Mouse (Mus musculus) limb, embryonic 13.5 days (tissue): ENCODE data around the gene Glis3. TPM values are rescaled to one million over a fixed set of nuclear protein-coding genes. Genes with fewer than 3 reads are reported as not detected.

Experiments used
- ATAC-seq: fragments of 200-750 bp; cut with Nextera tagmentation; 2 replicates; pipeline ENCODE4 v1.8.0; 2017; ENCODE audit warnings: low read depth, moderate number of reproducible peaks, moderate TSS enrichment; ENCODE audit not compliant: low FRiP score
- H3K27ac ChIP-seq: fragments of 300-500 bp; sonication (generic); 2 replicates; pipeline ENCODE4 v1.5.1; 2015; ENCODE audit warnings: inconsistent platforms, mild to moderate bottlenecking, moderate library complexity
- H3K27me3 ChIP-seq: fragments of 300-500 bp; sonication (generic); 2 replicates; pipeline ENCODE4 v1.6.1; 2015; ENCODE audit warnings: mild to moderate bottlenecking, inconsistent platforms
- H3K36me3 ChIP-seq: fragments of 300-500 bp; sonication (generic); 2 replicates; pipeline ENCODE4 v1.6.1; 2015; ENCODE audit warnings: inconsistent platforms, mild to moderate bottlenecking, moderate library complexity
- H3K4me1 ChIP-seq: fragments of 300-500 bp; sonication (generic); 2 replicates; pipeline ENCODE4 v1.6.1; 2015; ENCODE audit warnings: inconsistent platforms
- H3K4me2 ChIP-seq: fragments of 300-500 bp; sonication (generic); replicated peaks from 2 replicates; pipeline ENCODE4 v1.6.1; 2015; ENCODE audit warnings: inconsistent platforms, mild to moderate bottlenecking, moderate library complexity
- H3K4me3 ChIP-seq: fragments of 300-500 bp; sonication (generic); 2 replicates; pipeline ENCODE4 v1.5.1; 2015; ENCODE audit warnings: moderate library complexity, mild to moderate bottlenecking, inconsistent platforms
- H3K9ac ChIP-seq: fragments of 300-500 bp; sonication (generic); 2 replicates; pipeline ENCODE4 v1.6.1; 2015; ENCODE audit warnings: mild to moderate bottlenecking, inconsistent platforms
- H3K9me3 ChIP-seq: fragments of 300-500 bp; sonication (generic); 2 replicates; pipeline ENCODE4 v1.6.1; 2016; ENCODE audit warnings: inconsistent platforms
- WGBS: fragments of 180-500 bp; shearing (Covaris S2); methylation state at CpG from one replicate; pipeline ENCODE4 v1.1.7; 2015; 5-methylcytosine and 5-hydroxymethylcytosine counted together
- polyA plus RNA-seq: library from polyadenylated mRNA; unstranded; fragments of >200 nt; fragmentation: Nextera tagmentation; extraction: Ambion mirVana; gene quantifications from 2 replicates; pipeline ENCODE4 v1.2.1, GENCODE M21; 2015

Glis3 gene
- polyA plus RNA-seq, 1 experiment from 2014 or later: 4.7 TPM

DNA sequence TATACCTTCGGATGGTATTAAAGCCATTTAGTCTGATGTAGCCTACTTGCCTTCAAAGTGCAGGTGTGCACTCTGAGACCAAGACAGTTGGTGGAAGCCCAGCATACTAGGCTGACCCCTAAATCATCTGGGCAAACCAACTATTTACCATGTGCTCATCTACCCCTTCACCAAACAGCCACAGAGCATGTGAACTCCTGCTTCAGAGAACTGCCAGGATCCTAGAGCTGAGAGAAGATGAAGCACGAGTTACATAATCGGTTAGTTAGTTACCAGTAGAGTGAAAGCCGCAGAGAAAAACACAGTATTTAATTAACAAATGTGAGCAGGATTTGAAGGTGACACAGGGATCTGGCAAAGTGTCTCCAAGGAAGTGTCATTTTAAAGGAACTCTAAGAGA, 237.7 kb downstream of the Glis3 start:
- Histone ChIP-seq H3K9ac (no peak overlapping the region), H3K4me3 (no peak overlapping the region), H3K36me3 (no peaks in the 10 kb centered on the region), H3K27me3 (no peaks in the 10 kb centered on the region), H3K4me2 (no peak overlapping the region), H3K9me3 (no peaks in the 10 kb centered on the region), H3K4me1 (peaks cover 5% of the 10 kb centered on the region; the same call in 1 of the 2 replicates), H3K27ac (no peak overlapping the region)
- 82% methylated on average over 4 of the region's 4 CpGs for WGBS
- no peak for ATAC-seq

DNA sequence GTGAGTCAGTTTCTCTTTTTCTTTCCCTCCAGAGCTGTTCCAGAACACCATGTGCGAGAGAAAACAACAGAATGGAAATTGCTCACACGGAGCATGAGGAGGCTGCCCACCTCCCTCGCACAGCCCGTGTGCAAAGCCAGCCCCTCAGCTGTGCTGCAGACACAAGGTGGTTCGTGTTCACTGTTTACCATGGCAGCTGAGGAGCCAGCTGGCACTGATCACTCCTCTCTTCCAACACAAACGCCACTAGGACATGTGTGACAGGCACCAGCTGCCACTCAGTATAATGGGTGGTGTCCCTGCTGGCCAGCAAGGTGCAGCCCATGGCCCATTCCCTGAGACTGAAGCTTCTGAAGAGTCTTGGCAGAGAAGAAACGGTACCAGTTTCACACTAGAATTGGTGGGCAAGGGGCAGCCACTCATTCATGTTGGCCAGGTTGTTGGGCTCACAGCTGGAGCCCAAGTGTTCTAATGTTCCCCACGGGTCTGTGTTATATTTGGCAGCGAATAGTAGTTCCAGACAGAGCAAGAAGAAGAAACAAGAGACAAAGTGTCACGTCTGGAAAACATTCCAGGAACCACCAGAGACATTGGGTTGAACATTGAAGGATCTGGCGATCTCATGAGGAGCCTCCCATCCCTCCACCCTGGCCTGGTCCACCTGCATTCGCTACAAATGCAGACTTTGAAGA, 243.3 kb downstream of the Glis3 start:
- Histone ChIP-seq H3K9ac (no peak overlapping the region), H3K4me3 (no peak overlapping the region), H3K27me3 (no peaks in the 10 kb centered on the region), H3K27ac (no peak overlapping the region), H3K9me3 (no peaks in the 10 kb centered on the region), H3K4me1 (peaks cover 4% of the 10 kb centered on the region; the same call in 1 of the 2 replicates), H3K36me3 (no peaks in the 10 kb centered on the region), H3K4me2 (no peak overlapping the region)
- 65% methylated on average over 12 of the region's 12 CpGs for WGBS
- ATAC-seq: no peak

DNA sequence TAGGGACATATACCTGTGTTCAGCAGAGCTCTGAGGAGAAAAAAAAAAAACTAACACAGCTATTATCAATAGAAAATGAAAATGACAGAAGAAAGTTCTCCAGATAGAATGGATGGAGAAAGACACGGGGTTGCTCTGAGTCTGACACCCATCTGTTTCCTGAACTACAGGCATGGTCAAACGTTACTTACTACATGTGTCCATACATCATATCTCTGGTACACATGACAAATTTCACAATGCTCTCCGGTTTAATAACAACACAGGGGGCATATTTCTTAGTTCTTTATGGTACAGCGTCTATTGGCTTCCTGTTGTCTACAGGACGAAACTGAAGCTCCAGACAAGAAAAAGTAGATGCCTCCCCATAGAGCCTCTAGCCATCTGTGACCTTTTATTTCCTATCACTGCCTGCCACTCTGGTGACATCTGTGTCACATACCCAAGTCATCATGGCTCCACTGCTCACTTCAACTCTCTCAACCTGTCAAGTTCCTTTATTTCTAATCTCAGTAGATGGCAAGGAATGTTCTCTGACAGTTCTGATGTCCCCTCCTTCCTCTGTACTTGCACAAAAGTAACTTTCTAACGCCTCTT, 251.6 kb downstream of the Glis3 start:
- no peak overlapping the region for H3K4me2 ChIP-seq
- H3K9ac ChIP-seq: no peak overlapping the region
- WGBS: 82% methylated on average over 6 of the region's 6 CpGs
- no peak for ATAC-seq
- no peaks in the 10 kb centered on the region for H3K27me3 ChIP-seq
- H3K9me3 ChIP-seq: no peaks in the 10 kb centered on the region
- H3K4me3 ChIP-seq: no peak overlapping the region
- H3K4me1 ChIP-seq: no peaks in the 10 kb centered on the region
- no peak overlapping the region for H3K27ac ChIP-seq
- H3K36me3 ChIP-seq: no peaks in the 10 kb centered on the region

DNA sequence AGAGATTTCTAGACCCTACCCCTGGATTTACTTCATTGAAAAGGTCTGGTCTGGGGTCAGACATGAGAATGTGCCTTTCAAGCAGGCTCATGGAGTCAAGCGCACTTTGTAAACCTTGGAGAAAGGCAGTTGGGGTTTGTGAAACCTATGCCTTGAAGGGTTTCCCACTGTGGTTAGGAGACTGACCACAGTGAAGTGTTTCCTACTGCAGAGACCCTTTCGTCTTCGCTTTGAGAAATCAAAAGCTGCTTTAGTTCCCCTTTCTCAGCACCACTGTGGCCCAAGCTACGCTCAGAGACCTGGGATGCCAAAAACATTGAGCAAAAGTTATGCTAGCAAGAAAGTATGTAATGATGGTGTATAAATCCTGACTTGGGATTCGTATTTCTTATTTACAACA, 255.7 kb downstream of the Glis3 start:
- no peak overlapping the region for H3K4me3 ChIP-seq
- ATAC-seq: no peak
- 88% methylated on average over 5 of the region's 5 CpGs for WGBS

DNA sequence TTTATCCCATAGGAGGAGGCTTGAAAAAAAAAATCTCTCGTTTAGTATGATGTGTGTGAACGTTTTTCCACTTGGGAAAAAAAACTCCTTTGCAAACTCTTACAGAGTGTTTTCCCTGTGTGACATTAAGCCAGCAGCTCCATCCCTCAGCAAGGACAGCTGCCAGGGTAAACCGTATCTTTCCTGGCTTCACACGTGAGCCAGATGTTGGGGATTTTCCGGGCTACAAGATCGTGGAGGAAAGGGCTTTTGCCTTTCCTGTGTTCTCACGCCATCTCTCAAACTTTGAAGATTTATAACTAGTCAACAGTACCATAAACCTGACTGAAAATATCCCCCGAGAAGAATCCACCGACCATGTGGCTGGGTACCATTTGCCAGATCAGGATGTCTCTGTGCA, 256.9 kb downstream of the Glis3 start:
- 17% methylated on average over 9 of the region's 9 CpGs for WGBS
- Histone ChIP-seq H3K9me3 (no peaks in the 10 kb centered on the region), H3K4me3 (no peak overlapping the region)

More for the DNA sequence above, 255.7 kb downstream of the Glis3 start:
- H3K9ac ChIP-seq: no peak overlapping the region
- H3K9me3 ChIP-seq: no peaks in the 10 kb centered on the region
- no peak overlapping the region for H3K4me2 ChIP-seq
- H3K27ac ChIP-seq: no peak overlapping the region
- H3K4me1 ChIP-seq: peaks cover 18% of the 10 kb centered on the region
- H3K27me3 ChIP-seq: no peaks in the 10 kb centered on the region
- no peaks in the 10 kb centered on the region for H3K36me3 ChIP-seq

DNA sequence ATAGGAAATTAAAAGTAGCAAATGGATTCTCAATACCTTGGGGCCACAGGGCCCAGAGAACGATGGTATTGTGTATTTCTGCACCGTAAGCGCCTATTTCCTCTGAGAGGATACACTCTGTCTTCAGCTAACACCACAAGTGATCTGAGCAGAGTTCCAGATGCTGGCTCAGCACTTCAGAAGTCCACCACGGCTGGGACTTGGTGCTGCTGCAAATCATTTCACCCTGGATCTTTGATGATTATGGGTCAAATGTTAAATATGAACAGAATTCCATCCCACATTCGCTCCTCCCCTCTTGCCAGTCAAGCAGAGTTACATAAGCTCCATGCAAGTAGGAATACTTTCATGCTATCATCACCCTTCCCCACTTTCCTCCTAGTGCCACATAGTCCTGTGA, 263.8 kb downstream of the Glis3 start:
- Histone ChIP-seq H3K9ac (no peak overlapping the region), H3K4me1 (0 out of 2 replicates have a peak, but pooled peaks cover 4% of the 10 kb centered on the region), H3K4me3 (no peak overlapping the region), H3K36me3 (no peaks in the 10 kb centered on the region), H3K4me2 (no peak overlapping the region), H3K9me3 (peaks cover 4% of the 10 kb centered on the region; the same call in 1 of the 2 replicates), H3K27ac (no peak overlapping the region), H3K27me3 (no peaks in the 10 kb centered on the region)
- WGBS: 83% methylated on average over 5 of the region's 5 CpGs
- ATAC-seq: no peak

More for the DNA sequence above, 256.9 kb downstream of the Glis3 start:
- H3K36me3 ChIP-seq: no peaks in the 10 kb centered on the region
- no peak for ATAC-seq
- no peak overlapping the region for H3K9ac ChIP-seq
- H3K4me1 ChIP-seq: peaks cover 18% of the 10 kb centered on the region
- H3K27ac ChIP-seq: no peak overlapping the region
- H3K4me2 ChIP-seq: no peak overlapping the region
- no peaks in the 10 kb centered on the region for H3K27me3 ChIP-seq

DNA sequence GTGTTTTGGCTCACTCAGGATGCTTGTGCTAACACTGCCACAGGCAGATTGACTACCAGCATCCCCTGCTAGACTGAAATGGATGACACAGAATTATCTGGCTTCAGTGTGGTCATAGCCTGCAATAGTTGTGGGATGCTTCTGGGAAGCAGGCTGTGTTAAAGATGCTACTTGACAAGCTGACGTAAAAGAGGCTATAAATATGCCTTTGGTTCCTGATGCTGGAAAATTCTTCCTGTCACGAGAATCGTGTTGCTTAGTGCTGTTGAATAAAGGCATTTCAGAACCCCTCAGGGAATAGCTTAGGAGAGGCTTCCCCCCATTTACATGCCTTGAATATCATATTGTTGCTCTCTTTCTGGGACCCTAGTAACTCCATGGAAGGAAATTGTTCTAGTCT, 271.1 kb downstream of the Glis3 start:
- H3K9me3 ChIP-seq: peaks cover 4% of the 10 kb centered on the region; the same call in 1 of the 2 replicates
- H3K4me2 ChIP-seq: no peak overlapping the region
- WGBS: 62% methylated on average over 3 of the region's 3 CpGs
- H3K4me3 ChIP-seq: no peak overlapping the region
- ATAC-seq: no peak
- no peak overlapping the region for H3K9ac ChIP-seq
- H3K27me3 ChIP-seq: no peaks in the 10 kb centered on the region
- H3K4me1 ChIP-seq: peaks cover 5% of the 10 kb centered on the region; the same call in 1 of the 2 replicates
- H3K27ac ChIP-seq: no peak overlapping the region
- H3K36me3 ChIP-seq: no peaks in the 10 kb centered on the region

DNA sequence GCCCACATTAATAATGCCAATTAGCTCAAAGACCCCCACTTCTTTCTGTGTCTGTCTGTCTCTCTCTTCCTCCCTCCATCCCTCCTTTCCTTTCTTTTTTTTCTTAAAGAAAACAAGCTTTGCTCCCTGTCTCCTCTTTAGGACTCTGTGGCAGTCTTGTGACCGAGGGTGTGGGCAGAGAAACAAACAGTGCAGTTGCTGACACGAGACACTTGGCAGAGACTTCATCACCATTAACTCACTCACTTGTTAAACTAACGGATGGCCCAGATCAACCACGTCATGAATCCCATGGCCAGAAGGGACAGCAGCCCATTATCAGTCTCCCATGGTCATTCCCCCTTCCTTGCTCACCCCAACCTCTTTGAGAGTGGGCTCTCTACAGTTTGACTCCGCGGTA, 276.9 kb downstream of the Glis3 start:
- H3K9ac ChIP-seq: no peak overlapping the region
- no peaks in the 10 kb centered on the region for H3K27me3 ChIP-seq
- H3K9me3 ChIP-seq: no peaks in the 10 kb centered on the region
- no peak overlapping the region for H3K27ac ChIP-seq
- no peak overlapping the region for H3K4me2 ChIP-seq
- no peak overlapping the region for H3K4me3 ChIP-seq
- H3K4me1 ChIP-seq: peaks cover 17% of the 10 kb centered on the region; the same call in 1 of the 2 replicates
- WGBS: 54% methylated on average over 6 of the region's 6 CpGs
- H3K36me3 ChIP-seq: no peaks in the 10 kb centered on the region
- ATAC-seq: no peak

DNA sequence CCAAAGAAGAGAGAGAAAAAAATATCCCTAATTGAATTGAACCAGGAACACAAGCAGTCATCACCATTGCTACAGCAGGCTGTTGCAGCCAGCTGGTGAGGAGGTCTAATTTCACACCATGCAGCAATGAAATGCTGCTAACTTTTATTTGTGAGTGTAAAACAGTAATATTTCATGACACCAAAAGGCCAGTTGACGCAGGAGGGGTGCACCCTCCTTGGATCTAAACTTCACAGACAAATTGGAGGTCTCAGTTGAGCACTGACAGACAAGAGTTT, 284.4 kb downstream of the Glis3 start:
- Histone ChIP-seq H3K27me3 (no peaks in the 10 kb centered on the region), H3K9ac (no peak overlapping the region), H3K9me3 (no peaks in the 10 kb centered on the region), H3K27ac (no peak overlapping the region), H3K4me3 (no peak overlapping the region), H3K4me2 (no peak overlapping the region), H3K4me1 (peaks cover 31% of the 10 kb centered on the region), H3K36me3 (no peaks in the 10 kb centered on the region)
- ATAC-seq: no peak
- 28% methylated on average over 1 of the region's 1 CpGs for WGBS

DNA sequence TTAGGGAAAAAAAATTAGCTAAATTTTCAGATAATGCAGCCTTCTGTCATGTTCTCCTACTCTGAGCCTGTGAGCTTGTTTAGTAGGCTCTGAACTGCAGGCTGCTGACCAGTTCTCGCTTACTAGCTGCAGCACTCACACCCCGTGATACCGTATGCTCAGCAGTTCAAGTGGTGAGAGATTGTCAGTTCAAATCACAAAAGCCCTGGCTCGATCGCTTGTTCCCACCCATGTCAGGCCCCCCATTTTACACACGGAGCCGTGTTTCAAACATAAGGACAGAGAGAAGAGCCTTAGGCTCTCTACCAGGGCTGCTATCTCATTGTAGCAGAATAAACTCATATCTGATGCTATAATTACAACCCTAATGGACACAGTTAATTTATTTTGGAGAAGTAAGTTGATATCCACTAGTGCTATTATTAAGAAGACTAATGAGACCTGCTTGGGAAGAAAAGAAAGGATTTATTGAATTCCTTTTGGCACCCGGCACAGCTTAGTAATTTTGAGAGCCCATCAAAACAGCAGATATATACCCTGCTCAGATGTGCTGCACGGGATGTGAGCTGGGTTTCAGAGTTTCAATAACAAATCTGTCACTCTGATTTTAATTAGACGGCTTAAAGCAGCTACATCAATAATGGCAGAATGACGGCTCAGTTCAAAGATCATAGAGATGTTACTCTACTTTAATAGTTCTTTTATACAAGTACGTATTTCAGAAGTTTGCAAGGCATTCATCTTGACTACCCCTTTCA, 284.9 kb downstream of the Glis3 start:
- H3K4me1 ChIP-seq: peaks cover 31% of the 10 kb centered on the region
- H3K4me2 ChIP-seq: no peak overlapping the region
- H3K36me3 ChIP-seq: no peaks in the 10 kb centered on the region
- WGBS: 24% methylated on average over 12 of the region's 12 CpGs
- H3K27ac ChIP-seq: no peak overlapping the region
- no peak overlapping the region for H3K9ac ChIP-seq
- no peaks in the 10 kb centered on the region for H3K9me3 ChIP-seq
- ATAC-seq: no peak
- H3K4me3 ChIP-seq: no peak overlapping the region
- H3K27me3 ChIP-seq: no peaks in the 10 kb centered on the region

DNA sequence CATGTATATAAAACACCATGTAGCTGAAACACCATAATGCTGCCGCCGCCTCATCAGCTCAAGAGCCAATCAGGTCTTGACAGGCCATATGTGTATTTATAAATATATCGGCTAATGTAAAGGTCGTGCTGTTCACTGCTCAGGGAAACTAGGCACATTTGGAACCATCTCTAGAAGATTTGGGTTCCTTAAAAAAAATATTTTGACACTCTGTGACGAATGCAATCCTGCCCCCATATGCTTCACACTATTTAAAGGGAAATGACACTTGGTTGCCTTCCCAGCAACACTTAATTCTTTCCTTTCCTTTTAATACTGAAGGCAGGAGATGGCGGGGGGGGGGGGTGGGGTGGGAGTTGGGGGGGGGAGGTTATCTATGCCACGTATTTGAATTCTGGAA, 286.1 kb downstream of the Glis3 start:
- ATAC-seq: no peak
- Histone ChIP-seq H3K36me3 (no peaks in the 10 kb centered on the region), H3K4me1 (peaks cover 25% of the 10 kb centered on the region), H3K9me3 (no peaks in the 10 kb centered on the region), H3K4me2 (no peak overlapping the region), H3K27ac (no peak overlapping the region), H3K4me3 (no peak overlapping the region), H3K9ac (no peak overlapping the region), H3K27me3 (no peaks in the 10 kb centered on the region)
- WGBS: 80% methylated on average over 7 of the region's 7 CpGs

DNA sequence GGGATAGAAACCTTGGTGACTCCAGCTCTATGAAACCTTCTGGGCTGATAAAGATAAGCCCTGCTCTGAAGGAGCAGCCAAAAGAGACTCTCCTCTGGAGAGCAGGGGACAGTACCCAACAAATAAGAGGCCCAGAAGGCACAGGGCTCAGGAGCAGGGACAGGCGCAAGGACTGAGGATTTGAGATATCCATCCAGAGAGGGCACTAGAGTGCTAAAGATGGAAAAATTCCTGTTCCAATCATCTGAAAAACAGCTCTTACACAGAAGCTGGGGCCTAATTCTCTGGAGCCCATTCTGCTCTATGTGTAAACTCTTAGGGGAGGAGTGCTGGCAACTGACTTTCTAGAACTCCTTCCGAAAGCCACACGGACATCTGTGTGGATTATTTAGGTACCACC, 287.0 kb downstream of the Glis3 start:
- no peak overlapping the region for H3K4me2 ChIP-seq
- no peaks in the 10 kb centered on the region for H3K9me3 ChIP-seq
- no peak overlapping the region for H3K4me3 ChIP-seq
- WGBS: 88% methylated on average over 3 of the region's 3 CpGs
- H3K27me3 ChIP-seq: no peaks in the 10 kb centered on the region
- H3K36me3 ChIP-seq: no peaks in the 10 kb centered on the region
- no peak for ATAC-seq
- no peak overlapping the region for H3K9ac ChIP-seq
- no peak overlapping the region for H3K27ac ChIP-seq
- peaks cover 23% of the 10 kb centered on the region for H3K4me1 ChIP-seq
